Mouse (Mus musculus): ENCODE measurements around the gene Hoxa11. TPM values are rescaled to one million over a fixed set of nuclear protein-coding genes. Genes with fewer than 3 reads are reported as not detected.
A peak's percentile ranks its signal among the peaks of the same experiment; 100 is the strongest.

Gene Hoxa11
- total RNA-seq, 2 experiments from 2014 or later, result not detected

GRCm38 (mm10) chr6:52226569-52227257 is 18.9 kb downstream of the Hoxa11 start:
- no peak for DNase-seq (ENCODE audit: extremely low spot score in 1 of 2, low spot score in 2 of 2)
- intact Hi-C loops (cut with DNase I), result loop anchor here (10.0 kb wide), 1 partner anchor 842 kb away; no protein-coding TSS in a partner anchor
- no peak for TF ChIP-seq CTCF (IDR thresholded peaks at IDR 0.05)
- H3K4me3 ChIP-seq, result no peak overlapping the region
- H3K27ac ChIP-seq, result no peak overlapping the region

GRCm38 (mm10) chr6:52225612-52226568 is 19.7 kb downstream of the Hoxa11 start:
- H3K27ac ChIP-seq, result no peak overlapping the region
- no peak overlapping the region for H3K4me3 ChIP-seq
- no peak for TF ChIP-seq CTCF (IDR thresholded peaks at IDR 0.05)
- no peak for DNase-seq (ENCODE audit: extremely low spot score in 1 of 2, low spot score in 2 of 2)
- intact Hi-C loops (cut with DNase I), result loop anchor here (10.0 kb wide), 1 partner anchor 841 kb away; no protein-coding TSS in a partner anchor

- H3K4me3 ChIP-seq, result no peak overlapping the region
- intact Hi-C loops (cut with DNase I), result loop anchor here (5.0 to 10.0 kb wide), 2 partner anchors 840 to 1418 kb away; no protein-coding TSS in a partner anchor
- no peak for DNase-seq (ENCODE audit: extremely low spot score in 1 of 2, low spot score in 2 of 2)
- no peak for TF ChIP-seq CTCF (IDR thresholded peaks at IDR 0.05)
- H3K27ac ChIP-seq, result no peak overlapping the region
Measured at GRCm38 (mm10) chr6:52224895-52225611, 20.6 kb downstream of the Hoxa11 start.

GRCm38 (mm10) chr6:52223939-52224760 is 21.5 kb downstream of the Hoxa11 start:
- DNase-seq (ENCODE audit: extremely low spot score in 1 of 2, low spot score in 2 of 2), result no peak
- no peak for TF ChIP-seq CTCF (IDR thresholded peaks at IDR 0.05)
- Histone ChIP-seq H3K4me3 (no peak overlapping the region), H3K27ac (no peak overlapping the region)
- intact Hi-C loops (cut with DNase I), result loop anchor here (5.0 to 10.0 kb wide), 2 partner anchors 839 to 1417 kb away; no protein-coding TSS in a partner anchor

GRCm38 (mm10) chr6:52222729-52223128 is 22.9 kb downstream of the Hoxa11 start:
- DNase-seq (ENCODE audit: extremely low spot score in 1 of 2, low spot score in 2 of 2), result no peak
- Histone ChIP-seq H3K4me3 (no peak overlapping the region), H3K27ac (no peak overlapping the region)
- intact Hi-C loops (cut with DNase I), result loop anchor here (5.0 to 10.0 kb wide), 2 partner anchors 838 to 1415 kb away; no protein-coding TSS in a partner anchor
- no peak for TF ChIP-seq CTCF (IDR thresholded peaks at IDR 0.05)

GRCm38 (mm10) chr6:52221993-52222685 is 23.5 kb downstream of the Hoxa11 start:
- no peak for DNase-seq (ENCODE audit: extremely low spot score in 1 of 2, low spot score in 2 of 2)
- intact Hi-C loops (cut with DNase I), result loop anchor here (1.0 to 10.0 kb wide), 4 partner anchors 347 to 1415 kb away; no protein-coding TSS in a partner anchor
- Histone ChIP-seq H3K4me3 (peak overlapping the region; percentile 53), H3K27ac (no peak overlapping the region)
- TF ChIP-seq CTCF (IDR thresholded peaks at IDR 0.05), result no peak

GRCm38 (mm10) chr6:52221337-52221992 is 24.1 kb downstream of the Hoxa11 start, which contains the start of gene Hoxa7:
Hoxa7 (minus strand) TSS chr6:52221854.
- Histone ChIP-seq H3K4me3 (peak within 1 kb of the TSS; percentile 53), H3K27ac (no peak within 1 kb of the TSS)
- TF ChIP-seq CTCF (IDR thresholded peaks at IDR 0.05), result peak; percentile 100
- peak; percentile 82 for DNase-seq (ENCODE audit: extremely low spot score in 1 of 2, low spot score in 2 of 2)
- intact Hi-C loops (cut with DNase I), result loop anchor here (1.0 to 10.0 kb wide), 4 partner anchors 347 to 1414 kb away; no protein-coding TSS in a partner anchor

GRCm38 (mm10) chr6:52220865-52221310 is 24.7 kb downstream of the Hoxa11 start:
- no peak overlapping the region for H3K27ac ChIP-seq
- peak overlapping the region; percentile 53; the same call in 1 of the 2 replicates for H3K4me3 ChIP-seq
- TF ChIP-seq CTCF (IDR thresholded peaks at IDR 0.05), result no peak
- intact Hi-C loops (cut with DNase I), result loop anchor here (1.0 to 10.0 kb wide), 4 partner anchors 346 to 1414 kb away; no protein-coding TSS in a partner anchor
- no peak for DNase-seq (ENCODE audit: extremely low spot score in 1 of 2, low spot score in 2 of 2)
